Mouse (Mus musculus): Measurements from ENCODE around the gene Slco6d1.

- TF ChIP-seq POLR2A (IDR thresholded peaks at IDR 0.05; ENCODE audit: insufficient read length, low read depth) (no peak), POLR2AphosphoS2 (IDR thresholded peaks at IDR 0.05; ENCODE audit: insufficient read length, low read depth) (no peak), USF1 (IDR thresholded peaks at IDR 0.05; ENCODE audit: low read depth) (no peak), TCF3 (IDR thresholded peaks at IDR 0.05; ENCODE audit: insufficient read length, low read depth) (no peak)
These were observed 27.0 kb downstream of the Slco6d1 start for GRCm38 (mm10) chr1:98447929-98448328.

Measured in myocyte (in vitro differentiated cells).